Mouse (Mus musculus): ENCODE measurements at regions not wholly inside any gene's neighbourhood (a gene's known extent, or its start where the extent isn't known, plus 50 kb on each side); places are given as distances from the start of the nearest gene placed in this dataset.

GRCm38 (mm10) chr1:181299826-181300225, 52.6 kb upstream of the Cnih3 start:
- DNase-seq, result no peak

- no peak for DNase-seq
Observed at GRCm38 (mm10) chr1:181302151-181302550, 50.3 kb upstream of the Cnih3 start.

Data from gastrocnemius, postnatal 25 days (tissue).